Mouse (Mus musculus) yolk sac, embryonic 10.5 days (tissue): Measurements from ENCODE around the gene Rhox2g.
"Not testable (repeated sequence)": the region's sequence is repeated elsewhere in the genome, so short reads cannot be mapped to it uniquely, and the experiment has no call there.

Experiments
- DNase-seq: peaks from one replicate; pipeline ENCODE4 v3.0.0-alpha.2; 2017; ENCODE audit warnings: low spot score

Rhox2g gene

GRCm38 (mm10) chrX:37643370-37643769 lies at the start of gene Rhox2g:
Gene Rhox2g (minus strand): TSS chrX:37643470.
- DNase-seq = not testable (repeated sequence)

GRCm38 (mm10) chrX:37692261-37692660 lies 49.0 kb upstream of the Rhox2g start:
- DNase-seq = no peak

DNA sequence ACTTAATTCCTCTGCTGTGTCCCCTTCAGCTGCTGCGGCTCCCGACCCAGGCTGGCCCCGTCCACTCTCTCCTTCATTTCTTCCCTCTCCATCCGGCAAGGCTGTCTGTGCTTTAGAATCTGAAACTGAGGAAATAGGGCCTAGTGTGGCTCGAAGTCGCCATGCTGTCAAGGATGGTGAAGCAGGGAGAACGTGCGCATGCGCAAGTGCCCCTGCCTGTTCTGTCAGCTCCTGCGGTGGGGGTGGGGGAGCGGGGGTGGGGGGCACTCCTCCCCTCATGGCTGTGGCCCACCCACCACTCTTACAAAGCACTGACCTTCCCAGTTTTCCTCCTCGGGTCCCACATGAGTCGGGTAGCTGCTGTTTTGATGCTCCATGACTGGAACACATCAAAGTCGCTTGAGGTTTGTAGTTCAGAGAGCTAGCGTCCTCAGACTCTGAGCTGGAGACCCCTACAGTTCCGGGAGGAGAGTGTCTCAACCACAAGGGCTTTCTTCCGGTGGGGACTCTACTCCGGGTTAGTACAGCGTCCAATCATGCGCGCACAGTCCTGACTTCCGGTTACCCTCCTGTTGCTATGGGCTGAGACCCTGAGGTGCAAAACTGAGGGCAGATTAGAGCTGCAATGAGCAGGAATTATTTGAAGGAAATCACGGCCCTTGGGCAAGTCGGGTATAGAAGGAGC lies 39.9 kb upstream of the Rhox2g start:
- DNase-seq = no peak

GRCm38 (mm10) chrX:37673177-37673576 lies 29.9 kb upstream of the Rhox2g start, which contains the start of gene Rhox2h:
Gene Rhox2h (minus strand): TSS chrX:37673277.
- not testable (repeated sequence) for DNase-seq

DNA sequence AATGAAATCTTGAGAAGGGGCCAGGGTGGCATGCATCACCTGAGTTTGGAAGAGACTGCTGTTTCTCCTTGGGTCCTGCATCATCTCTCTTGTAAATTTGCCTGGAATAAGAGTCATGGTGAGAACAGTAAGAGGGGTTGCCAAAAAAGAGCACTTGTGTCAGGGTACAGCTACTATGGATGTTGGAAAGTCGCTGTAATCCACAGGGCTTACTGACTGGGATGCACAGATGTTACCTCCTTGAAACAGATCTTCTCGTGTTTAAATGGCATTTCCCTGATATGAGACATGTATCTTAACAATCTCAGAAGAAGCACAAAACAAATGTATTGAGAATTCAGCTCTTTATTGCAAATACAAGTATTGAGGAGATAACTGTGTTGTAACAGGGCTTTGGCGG lies 25.4 kb upstream of the Rhox2g start, which contains the start of gene Rhox3h:
TSS of gene Rhox3h (minus strand) at position 101 of the 400 bp plus-strand sequence.
- not testable (repeated sequence) for DNase-seq

DNA sequence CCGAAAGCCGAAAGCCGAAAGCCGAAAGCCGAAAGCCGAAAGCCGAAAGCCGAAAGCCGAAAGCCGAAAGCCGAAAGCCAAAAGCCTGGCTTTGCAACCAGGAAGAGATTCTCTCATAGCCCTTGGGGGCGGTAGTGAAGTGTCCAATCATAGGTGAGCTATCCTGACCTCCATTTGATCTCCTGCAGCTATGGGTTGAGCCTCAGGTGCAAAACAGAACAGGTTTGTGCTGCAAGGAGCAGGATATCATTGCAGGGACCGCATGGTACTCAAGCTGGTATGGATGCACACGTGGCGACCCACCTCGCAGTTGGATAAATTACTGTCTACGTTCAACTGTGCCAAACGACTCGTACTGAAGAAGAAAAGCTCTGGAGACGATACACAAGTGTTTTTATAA lies 8.0 kb upstream of the Rhox2g start, which contains the start of gene Rhox4g:
TSS of gene Rhox4g (minus strand) at position 101 of the 400 bp plus-strand sequence.
- not testable (repeated sequence) for DNase-seq

GRCm38 (mm10) chrX:37628512-37628911 lies 14.8 kb downstream of the Rhox2g start, which contains the start of gene Rhox3g:
Gene Rhox3g (minus strand): TSS chrX:37628612.
- DNase-seq = not testable (repeated sequence)

DNA sequence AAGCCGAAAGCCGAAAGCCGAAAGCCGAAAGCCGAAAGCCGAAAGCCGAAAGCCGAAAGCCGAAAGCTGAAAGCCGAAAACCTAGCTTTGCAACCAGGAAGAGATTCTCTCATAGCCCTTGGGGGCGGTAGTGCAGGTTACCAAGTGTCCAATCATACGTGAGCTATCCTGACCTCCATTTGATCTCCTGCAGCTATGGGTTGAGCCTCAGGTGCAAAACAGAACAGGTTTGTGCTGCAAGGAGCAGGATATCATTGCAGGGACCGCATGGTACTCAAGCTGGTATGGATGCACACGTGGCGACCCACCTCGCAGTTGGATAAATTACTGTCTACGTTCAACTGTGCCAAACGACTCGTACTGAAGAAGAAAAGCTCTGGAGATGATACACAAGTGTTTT lies 35.7 kb downstream of the Rhox2g start, which contains the start of gene Rhox4f:
TSS of gene Rhox4f (minus strand) at position 101 of the 400 bp plus-strand sequence.
- DNase-seq = not testable (repeated sequence)
